Mouse (Mus musculus): ENCODE data around the gene Gm45521. TPM values are rescaled to one million over a fixed set of nuclear protein-coding genes. Genes with fewer than 3 reads are reported as not detected.
"Not testable (repeated sequence)": the region's sequence is repeated elsewhere in the genome, so short reads cannot be mapped to it uniquely, and the experiment has no call there.

Gene Gm45521
- polyA plus RNA-seq, 1 experiment from 2014 or later = not detected

DNA sequence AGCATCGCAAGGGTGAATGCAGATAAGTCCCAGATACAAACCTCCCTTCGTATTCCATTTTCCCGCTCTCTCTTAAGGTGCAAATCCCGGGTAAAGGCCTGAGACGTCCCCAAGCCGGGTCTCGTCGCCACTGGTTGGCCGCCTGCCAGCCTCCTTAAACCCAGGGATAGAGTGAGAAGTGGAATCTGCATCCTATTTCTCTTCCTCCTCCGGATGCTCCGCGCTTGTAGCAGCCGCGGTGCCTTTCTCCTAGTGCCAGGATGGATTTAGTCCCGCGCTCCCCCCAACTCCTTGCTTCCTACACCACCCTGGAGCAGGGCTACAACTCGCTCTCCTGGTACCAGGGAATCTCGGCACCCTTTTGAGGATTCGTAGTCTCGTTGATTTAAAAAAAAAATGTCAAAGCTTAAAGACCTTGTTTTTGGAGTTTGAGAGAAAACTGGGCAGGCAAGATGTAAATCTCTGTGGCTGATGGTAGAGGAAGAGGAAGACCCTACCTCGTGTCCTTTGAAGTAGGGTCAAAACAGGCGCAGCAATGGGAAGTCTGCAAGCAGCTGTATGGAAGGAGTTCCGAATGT is 46.1 kb downstream of the Gm45521 start:
- peak overlapping the region; percentile 46 for H3K9ac ChIP-seq
- H3K9me3 ChIP-seq = no peaks in the 10 kb centered on the region
- peak overlapping the region; percentile 14; the same call in 1 of the 2 replicates for H3K27ac ChIP-seq
- H3K4me2 ChIP-seq (replicated peaks) = peak overlapping the region; percentile 88
- WGBS = 1% methylated on average over 23 of the region's 23 CpGs
- no peaks in the 10 kb centered on the region for H3K36me3 ChIP-seq
- peaks cover 3% of the 10 kb centered on the region; the same call in 1 of the 2 replicates for H3K4me1 ChIP-seq (replicated peaks)
- H3K4me3 ChIP-seq (replicated peaks) = peak overlapping the region; percentile 55
- peak; percentile 68 for ATAC-seq
- H3K27me3 ChIP-seq (replicated peaks) = peaks cover 11% of the 10 kb centered on the region

DNA sequence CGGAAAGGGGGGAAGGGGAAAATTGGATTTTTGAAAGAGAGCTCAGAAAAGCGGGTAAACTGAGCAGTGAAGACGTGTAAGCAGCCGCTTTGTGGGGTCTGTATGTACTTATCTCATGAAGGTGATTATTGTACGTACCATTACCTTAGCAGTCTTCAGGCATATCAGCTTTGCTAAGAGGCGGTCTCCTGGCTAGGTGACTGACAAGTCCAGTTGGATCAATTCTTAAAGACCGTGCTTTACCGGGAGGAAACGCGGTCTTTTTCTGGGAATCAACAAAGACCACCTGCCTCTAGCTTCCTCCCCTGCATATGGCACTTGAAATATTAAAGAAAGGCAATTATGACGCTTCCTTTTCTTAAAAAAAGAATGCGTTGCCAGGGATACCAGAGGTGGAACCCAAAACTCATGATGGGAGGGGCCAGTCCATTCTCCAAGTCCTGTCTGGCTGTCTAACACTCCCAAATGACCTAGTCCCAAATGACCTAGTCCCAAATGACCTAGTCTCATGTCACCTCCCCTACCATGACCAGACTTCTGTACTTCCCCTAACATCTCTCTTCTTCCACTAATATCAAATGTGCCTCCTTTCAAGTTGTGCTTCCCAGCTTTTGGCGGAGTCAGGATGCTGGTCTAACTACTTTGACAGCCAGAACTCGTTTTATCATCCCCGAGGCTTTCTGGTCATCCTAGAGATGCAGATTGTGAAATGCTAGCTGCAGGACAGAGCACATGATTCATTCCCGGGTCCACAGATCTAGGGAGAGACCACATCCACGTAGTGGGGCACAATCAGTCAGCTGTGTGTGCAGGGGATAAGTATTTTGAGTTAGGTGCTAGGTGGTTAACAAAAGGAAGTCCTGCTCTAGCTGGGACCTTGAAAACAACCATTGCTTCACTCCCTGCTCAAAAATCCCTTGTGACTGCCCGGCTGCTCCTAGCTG is 46.9 kb downstream of the Gm45521 start:
- H3K9ac ChIP-seq = peak overlapping the region; percentile 46
- H3K27ac ChIP-seq = no peak overlapping the region
- peaks cover 3% of the 10 kb centered on the region; the same call in 1 of the 2 replicates for H3K4me1 ChIP-seq (replicated peaks)
- H3K9me3 ChIP-seq = no peaks in the 10 kb centered on the region
- 40% methylated on average over 18 of the region's 18 CpGs for WGBS
- ATAC-seq = no peak
- H3K4me3 ChIP-seq (replicated peaks) = peak overlapping the region; percentile 55
- H3K36me3 ChIP-seq = no peaks in the 10 kb centered on the region
- peaks cover 11% of the 10 kb centered on the region for H3K27me3 ChIP-seq (replicated peaks)
- H3K4me2 ChIP-seq (replicated peaks) = peak overlapping the region; percentile 88

DNA sequence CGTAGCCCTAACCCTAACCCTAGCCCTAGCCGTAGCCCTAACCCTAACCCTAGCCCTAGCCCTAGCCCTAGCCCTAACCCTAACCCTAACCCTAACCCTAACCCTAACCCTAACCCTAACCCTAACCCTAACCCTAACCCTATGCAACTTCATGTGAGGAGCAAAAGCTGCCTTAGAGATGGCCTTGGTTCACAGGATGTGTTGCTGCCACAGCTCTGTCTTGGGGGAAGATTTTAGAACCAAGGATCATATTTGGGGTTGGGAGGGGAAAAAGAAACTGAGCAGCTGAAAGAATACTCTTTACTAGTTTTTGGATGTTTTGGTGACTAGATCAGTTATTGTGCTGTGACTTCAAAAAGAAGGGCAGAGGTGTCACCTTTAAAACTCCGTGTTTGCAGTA is 49.0 kb downstream of the Gm45521 start:
- ATAC-seq; H3K4me2 ChIP-seq (replicated peaks); H3K27ac ChIP-seq; H3K9ac ChIP-seq; H3K36me3 ChIP-seq; H3K4me1 ChIP-seq (replicated peaks); H3K27me3 ChIP-seq (replicated peaks); H3K4me3 ChIP-seq (replicated peaks); H3K9me3 ChIP-seq: not testable (repeated sequence)
- 60% methylated on average over 3 of the region's 3 CpGs for WGBS

DNA sequence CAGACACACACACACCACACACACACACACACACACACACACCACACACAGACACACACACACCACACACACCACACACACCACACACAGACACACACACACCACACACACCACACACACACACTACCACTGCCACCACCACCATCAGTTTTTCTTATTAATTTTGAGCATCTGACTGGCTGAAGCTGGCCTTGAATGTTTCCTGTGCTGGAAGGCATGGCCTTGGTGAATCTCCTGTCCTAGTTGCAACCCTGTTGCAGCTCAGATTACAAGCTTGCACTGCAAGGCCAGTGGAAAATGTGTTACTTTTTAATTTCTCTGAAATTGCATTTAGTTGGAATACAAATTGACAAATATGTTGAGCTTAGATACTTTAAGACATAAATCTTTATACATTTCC is 50.0 kb downstream of the Gm45521 start:
- H3K9me3 ChIP-seq = no peaks in the 10 kb centered on the region
- no peak for ATAC-seq
- no peak overlapping the region for H3K9ac ChIP-seq
- H3K27me3 ChIP-seq (replicated peaks) = 0 out of 2 replicates have a peak, but pooled peaks cover under 1% of the 10 kb centered on the region
- no peak overlapping the region for H3K4me2 ChIP-seq (replicated peaks)
- H3K36me3 ChIP-seq = no peaks in the 10 kb centered on the region
- H3K4me1 ChIP-seq (replicated peaks) = peaks cover 3% of the 10 kb centered on the region; the same call in 1 of the 2 replicates
- H3K4me3 ChIP-seq (replicated peaks) = no peak overlapping the region
- no peak overlapping the region for H3K27ac ChIP-seq

DNA sequence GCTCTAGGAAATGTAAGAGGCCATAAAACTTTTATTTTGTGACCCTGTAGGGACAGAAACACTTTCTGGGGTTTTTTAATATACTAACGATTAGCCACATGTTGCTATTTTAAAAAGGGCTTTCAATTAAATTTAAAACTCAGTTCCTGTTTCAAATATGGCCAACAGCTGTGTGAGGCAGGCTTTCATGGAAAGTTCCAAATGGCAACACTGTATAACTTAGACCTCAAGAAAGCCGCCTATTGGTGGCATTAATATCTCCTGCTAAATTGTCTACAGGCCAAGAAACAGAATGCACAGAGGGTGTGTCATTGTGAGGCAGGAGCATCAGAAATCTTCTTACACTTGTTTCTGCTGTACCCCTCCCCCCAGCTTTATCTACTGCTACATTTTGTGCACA is 50.4 kb downstream of the Gm45521 start:
- no peaks in the 10 kb centered on the region for H3K9me3 ChIP-seq
- WGBS = 70% methylated on average over 2 of the region's 2 CpGs
- no peak for ATAC-seq

DNA sequence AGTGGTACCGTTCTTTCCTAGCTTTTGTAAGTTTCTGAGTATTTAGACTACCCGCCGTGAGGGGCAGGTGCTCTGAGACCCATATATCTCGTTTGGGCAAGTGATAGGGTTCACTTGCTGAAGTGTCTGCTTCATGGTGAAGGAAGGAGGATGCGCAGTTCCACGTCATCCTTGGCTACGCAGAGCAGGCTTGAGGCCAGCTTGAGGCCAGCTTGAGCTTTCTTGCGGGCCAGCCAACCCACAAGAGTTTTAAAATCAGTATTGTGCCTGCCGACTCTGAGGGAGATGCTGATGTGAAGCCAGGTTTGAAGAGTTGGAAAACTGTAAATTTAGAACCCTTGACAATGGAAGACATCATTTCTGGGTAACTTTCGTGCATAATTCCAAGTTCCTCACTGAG is 50.8 kb downstream of the Gm45521 start:
- Histone ChIP-seq H3K9ac (no peak overlapping the region), H3K36me3 (no peaks in the 10 kb centered on the region), H3K9me3 (no peaks in the 10 kb centered on the region), H3K4me3 (replicated peaks) (no peak overlapping the region), H3K27me3 (replicated peaks) (no peaks in the 10 kb centered on the region), H3K4me1 (replicated peaks) (peaks cover 6% of the 10 kb centered on the region; the same call in 1 of the 2 replicates), H3K27ac (no peak overlapping the region), H3K4me2 (replicated peaks) (no peak overlapping the region)
- 87% methylated on average over 10 of the region's 10 CpGs for WGBS
- ATAC-seq = no peak

More for the DNA sequence above, 50.4 kb downstream of the Gm45521 start:
- Histone ChIP-seq H3K27ac (no peak overlapping the region), H3K27me3 (replicated peaks) (no peaks in the 10 kb centered on the region), H3K4me3 (replicated peaks) (no peak overlapping the region), H3K9ac (no peak overlapping the region), H3K4me2 (replicated peaks) (no peak overlapping the region), H3K4me1 (replicated peaks) (peaks cover 3% of the 10 kb centered on the region; the same call in 1 of the 2 replicates), H3K36me3 (no peaks in the 10 kb centered on the region)

Other genes starting within 250 kb of the Gm45521 start
- gene Gm26661, start 165.7 kb upstream of the Gm45521 start, polyA plus RNA-seq (2015; fragmentation: Nextera tagmentation; extraction: Ambion mirVana) = not detected in 2 replicates
- gene Flnb, start 139.3 kb upstream of the Gm45521 start, polyA plus RNA-seq (2015; fragmentation: Nextera tagmentation; extraction: Ambion mirVana) = 17.4 and 18.4 TPM in 2 replicates
- 1.1 and 1.2 TPM in 2 replicates for gene Dnase1l3, start 37.3 kb downstream of the Gm45521 start, polyA plus RNA-seq (2015; fragmentation: Nextera tagmentation; extraction: Ambion mirVana)
- gene Abhd6, start 45.6 kb downstream of the Gm45521 start, polyA plus RNA-seq (2015; fragmentation: Nextera tagmentation; extraction: Ambion mirVana) = 13.5 and 14.0 TPM in 2 replicates
- gene Rpp14, start 123.1 kb downstream of the Gm45521 start, polyA plus RNA-seq (2015; fragmentation: Nextera tagmentation; extraction: Ambion mirVana) = 52.1 and 53.7 TPM in 2 replicates
- 35.2 and 36.3 TPM in 2 replicates for gene Pxk, start 140.9 kb downstream of the Gm45521 start, polyA plus RNA-seq (2015; fragmentation: Nextera tagmentation; extraction: Ambion mirVana)
- 197 and 198 TPM in 2 replicates for gene Pdhb, start 215.7 kb downstream of the Gm45521 start, polyA plus RNA-seq (2015; fragmentation: Nextera tagmentation; extraction: Ambion mirVana)

Measured in intestine, embryonic 15.5 days (tissue).